Mouse (Mus musculus): Measurements from ENCODE around the gene Cd28.

DNA sequence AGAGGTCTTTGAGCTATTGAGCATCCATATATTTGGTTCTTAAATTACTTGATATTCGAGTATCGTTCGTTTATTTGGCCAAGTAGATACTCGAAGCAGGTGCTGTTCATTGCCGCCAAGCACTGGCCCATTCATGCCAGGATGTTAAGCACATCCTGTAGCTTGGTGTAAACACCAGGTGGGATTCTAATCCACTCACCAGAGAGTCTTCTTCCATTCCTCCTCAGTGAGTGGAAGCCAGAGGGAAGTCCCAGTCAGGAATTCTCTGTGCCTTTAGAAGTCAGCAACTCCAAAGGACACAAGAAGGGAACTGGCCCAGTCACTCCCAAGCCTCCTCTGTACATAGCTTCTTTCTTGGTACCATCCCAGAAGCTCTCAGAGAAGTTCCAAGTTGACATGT lies at the start of gene Cd28:
- TF ChIP-seq FLI1 (IDR thresholded peaks at IDR 0.05; ENCODE audit: low read length) (no peak), GATA1 (IDR thresholded peaks at IDR 0.05; ENCODE audit: borderline replicate concordance, low read length) (no peak)

Measured in megakaryocyte, embryonic 14.5 days (primary cell).